10 mouse cellular contexts compared by ENCODE assay signal in genomic region chr15:19858668-19859067, GRCm38 (mm10).
"Had no signal": no experiment of that assay in that cellular context is flagged by ENCODE, and none has a peak within 500 bp of the region (broad histone marks: within the 10 kb centered on the region; RNA-seq: fewer than 3 reads in every experiment).

No protein-coding gene starts in this region.

- ATAC-seq: midbrain, embryonic 16.5 days had no signal

- DNase-seq: lung, adult 18-20 months; lung, embryonic 14.5 days; lung, postnatal 10 days; lung, postnatal 4 days; midbrain, embryonic 14.5 days; right cerebral cortex, postnatal 14 days; thymus, adult 2 months; thymus, postnatal 25 days; thymus, postnatal 4 days had no signal
